Mouse (Mus musculus) hindbrain, embryonic 11.5 days (tissue): Measurements from ENCODE around the gene Adap1. TPM values are rescaled to one million over a fixed set of nuclear protein-coding genes. Genes with fewer than 3 reads are reported as not detected.
"Not testable (repeated sequence)": the region's sequence is repeated elsewhere in the genome, so short reads cannot be mapped to it uniquely, and the experiment has no call there.

ENCODE experiments used
- ATAC-seq: fragments of 200-750 bp; cut with Nextera tagmentation; 2 replicates; pipeline ENCODE4 v1.8.0; 2017; ENCODE audit warnings: mild to moderate bottlenecking, moderate TSS enrichment, moderate library complexity; ENCODE audit not compliant: low FRiP score
- DNase-seq: peaks from one replicate; pipeline ENCODE4 v3.0.0-alpha.2; 2015; ENCODE audit warnings: low spot score
- H3K27ac ChIP-seq: fragments of 300-500 bp; sonication (generic); 2 replicates; pipeline ENCODE4 v1.5.1; 2014; ENCODE audit warnings: mild to moderate bottlenecking, low read depth, low read length
- H3K27me3 ChIP-seq: fragments of 300-500 bp; sonication (generic); 2 replicates; pipeline ENCODE4 v1.6.1; 2014; ENCODE audit warnings: mild to moderate bottlenecking, low read length, moderate library complexity, mixed read lengths; ENCODE audit not compliant: control insufficient read depth, insufficient read depth
- H3K36me3 ChIP-seq: fragments of 300-500 bp; sonication (generic); 2 replicates; pipeline ENCODE4 v1.6.1; 2014; ENCODE audit warnings: mild to moderate bottlenecking, low read length, moderate library complexity, mixed read lengths; ENCODE audit not compliant: control insufficient read depth, insufficient read depth
- H3K4me1 ChIP-seq: fragments of 300-500 bp; sonication (generic); replicated peaks from 2 replicates; pipeline ENCODE4 v1.6.1; 2014; ENCODE audit warnings: low read length, mixed read lengths; ENCODE audit not compliant: control insufficient read depth, insufficient read depth
- H3K4me2 ChIP-seq: fragments of 300-500 bp; sonication (generic); replicated peaks from 2 replicates; pipeline ENCODE4 v1.6.1; 2014; ENCODE audit warnings: mild to moderate bottlenecking, low read depth, low read length
- H3K4me3 ChIP-seq: fragments of 300-500 bp; sonication (generic); 2 replicates; pipeline ENCODE4 v1.5.1; 2014; ENCODE audit warnings: low read depth, low read length
- H3K9ac ChIP-seq: fragments of 300-500 bp; sonication (generic); 2 replicates; pipeline ENCODE4 v1.6.1; 2014; ENCODE audit warnings: low read depth, low read length
- H3K9me3 ChIP-seq: fragments of 300-500 bp; sonication (generic); 2 replicates; pipeline ENCODE4 v1.6.1; 2016; ENCODE audit warnings: low read length; ENCODE audit not compliant: control insufficient read depth
- WGBS: fragments of 180-500 bp; shearing (Covaris S2); extraction: QIAGEN DNeasy Blood & Tissue Kit; methylation state at CpG from one replicate; pipeline ENCODE4 v1.1.7; 2014; 5-methylcytosine and 5-hydroxymethylcytosine counted together
- polyA plus RNA-seq: library from polyadenylated mRNA; unstranded; fragments of >200 nt; fragmentation: Nextera tagmentation; extraction: Ambion mirVana; gene quantifications from 2 replicates; pipeline ENCODE4 v1.2.1, GENCODE M21; 2014

Adap1 gene
- polyA plus RNA-seq, 1 experiment from 2014 or later = 2.1 TPM

GRCm38 (mm10) chr5:139344687-139345363, 19.4 kb upstream of the Adap1 start:
- Histone ChIP-seq H3K4me2 (peak overlapping the region; percentile 97), H3K9me3 (no peaks in the 10 kb centered on the region), H3K36me3 (peaks cover 7% of the 10 kb centered on the region), H3K9ac (peak overlapping the region; percentile 95), H3K4me3 (peak overlapping the region; percentile 87), H3K27ac (peak overlapping the region; percentile 67; the same call in 1 of the 2 replicates), H3K4me1 (no peaks in the 10 kb centered on the region), H3K27me3 (no peaks in the 10 kb centered on the region)
- under 1% methylated on average over 33 of the region's 33 CpGs for WGBS
- ATAC-seq = peak; percentile 90
- DNase-seq = peak; percentile 96

GRCm38 (mm10) chr5:139344021-139344686, 18.7 kb upstream of the Adap1 start:
- Histone ChIP-seq H3K4me3 (peak overlapping the region; percentile 87), H3K4me1 (no peaks in the 10 kb centered on the region), H3K9ac (peak overlapping the region; percentile 95), H3K27ac (peak overlapping the region; percentile 67), H3K4me2 (peak overlapping the region; percentile 97), H3K36me3 (peaks cover 12% of the 10 kb centered on the region), H3K27me3 (no peaks in the 10 kb centered on the region), H3K9me3 (no peaks in the 10 kb centered on the region)
- DNase-seq (peak; percentile 90), ATAC-seq (peak; percentile 59)
- 10% methylated on average over 12 of the region's 12 CpGs for WGBS

- Histone ChIP-seq H3K36me3 (peaks cover 20% of the 10 kb centered on the region), H3K4me1 (no peaks in the 10 kb centered on the region), H3K4me2 (no peak overlapping the region), H3K9ac (no peak overlapping the region), H3K4me3 (no peak overlapping the region), H3K9me3 (no peaks in the 10 kb centered on the region), H3K27me3 (no peaks in the 10 kb centered on the region), H3K27ac (no peak overlapping the region)
- ATAC-seq (no peak), DNase-seq (no peak)
- 81% methylated on average over 11 of the region's 11 CpGs for WGBS
Observed at GRCm38 (mm10) chr5:139338891-139339290, 13.5 kb upstream of the Adap1 start.

GRCm38 (mm10) chr5:139338403-139338802, 13.0 kb upstream of the Adap1 start:
- no peak overlapping the region for H3K4me3 ChIP-seq
- H3K4me1 ChIP-seq = no peaks in the 10 kb centered on the region
- H3K9ac ChIP-seq = no peak overlapping the region
- no peaks in the 10 kb centered on the region for H3K27me3 ChIP-seq
- ATAC-seq (no peak), DNase-seq (no peak)
- 95% methylated on average over 3 of the region's 3 CpGs for WGBS
- H3K9me3 ChIP-seq = no peaks in the 10 kb centered on the region
- no peak overlapping the region for H3K4me2 ChIP-seq
- peaks cover 20% of the 10 kb centered on the region for H3K36me3 ChIP-seq
- no peak overlapping the region for H3K27ac ChIP-seq

- no peaks in the 10 kb centered on the region for H3K4me1 ChIP-seq
- H3K4me2 ChIP-seq = no peak overlapping the region
- no peak overlapping the region for H3K27ac ChIP-seq
- 74% methylated on average over 13 of the region's 13 CpGs for WGBS
- H3K9ac ChIP-seq = no peak overlapping the region
- H3K9me3 ChIP-seq = no peaks in the 10 kb centered on the region
- H3K4me3 ChIP-seq = no peak overlapping the region
- no peaks in the 10 kb centered on the region for H3K27me3 ChIP-seq
- H3K36me3 ChIP-seq = peaks cover 20% of the 10 kb centered on the region
- no peak for ATAC-seq
- DNase-seq = no peak
Observed at GRCm38 (mm10) chr5:139337826-139338370, 12.5 kb upstream of the Adap1 start.

GRCm38 (mm10) chr5:139335634-139336033, 10.2 kb upstream of the Adap1 start:
- DNase-seq (no peak), ATAC-seq (peak; percentile 43; the same call in 1 of the 2 replicates)
- H3K4me3 ChIP-seq = no peak overlapping the region
- no peak overlapping the region for H3K9ac ChIP-seq
- no peaks in the 10 kb centered on the region for H3K4me1 ChIP-seq
- H3K36me3 ChIP-seq = peaks cover 14% of the 10 kb centered on the region
- 98% methylated on average over 4 of the region's 4 CpGs for WGBS
- H3K9me3 ChIP-seq = no peaks in the 10 kb centered on the region
- no peak overlapping the region for H3K27ac ChIP-seq
- H3K4me2 ChIP-seq = no peak overlapping the region
- no peaks in the 10 kb centered on the region for H3K27me3 ChIP-seq

- not testable (repeated sequence) for H3K36me3 ChIP-seq, H3K4me2 ChIP-seq, H3K9ac ChIP-seq, DNase-seq, ATAC-seq, H3K4me3 ChIP-seq, H3K4me1 ChIP-seq, H3K9me3 ChIP-seq, H3K27ac ChIP-seq, H3K27me3 ChIP-seq
- 86% methylated on average over 10 of the region's 10 CpGs for WGBS
Observed at GRCm38 (mm10) chr5:139334394-139334793, 9.0 kb upstream of the Adap1 start.

- Histone ChIP-seq H3K4me2 (no peak overlapping the region), H3K36me3 (peaks cover 5% of the 10 kb centered on the region; the same call in 1 of the 2 replicates), H3K9me3 (no peaks in the 10 kb centered on the region), H3K27me3 (no peaks in the 10 kb centered on the region), H3K4me1 (no peaks in the 10 kb centered on the region), H3K9ac (no peak overlapping the region), H3K27ac (no peak overlapping the region), H3K4me3 (no peak overlapping the region)
- no peak for ATAC-seq
- no peak for DNase-seq
- WGBS = 86% methylated on average over 16 of the region's 16 CpGs
Observed at GRCm38 (mm10) chr5:139333301-139334013, 8.0 kb upstream of the Adap1 start.
